Mouse (Mus musculus) Patski (cell line): ENCODE data around the gene Ostc. TPM values are rescaled to one million over a fixed set of nuclear protein-coding genes. Genes with fewer than 3 reads are reported as not detected.

Source experiments
- ATAC-seq: fragments of 100-300 bp; one replicate; pipeline ENCODE4 v1.8.0; 2021
- CTCF ChIA-PET: fragments of 350-600 bp; sonication (Branson Sonifier 250); formaldehyde crosslinking; loops from one replicate; lab custom pipeline; 2022; ENCODE audit warnings: inconsistent platforms; lab: Charles Lee
- POLR2A ChIA-PET: fragments of 350-600 bp; sonication (Branson Sonifier 250); formaldehyde crosslinking; loops from one replicate; lab custom pipeline; 2022; ENCODE audit warnings: antibody characterized with exemption, inconsistent platforms; lab: Charles Lee
- DNase-seq: peaks from one replicate; pipeline ENCODE4 v3.0.0-alpha.2; 2011; ENCODE audit warnings: low read depth, low spot score
- H3K27me3 ChIP-seq: fragments of 371-371 bp; one replicate; pipeline ENCODE4 v1.5.1; 2021
- CTCF ChIP-seq: fragments of 100-300 bp; IDR thresholded peaks from one replicate; pipeline ENCODE4 v1.5.1; 2021
- in situ Hi-C: fragments of 300-500 bp; cut with MboI; formaldehyde crosslinking; loops from 3 replicates; pipeline ENCODE4 v1.11.1; 2018; ENCODE audit warnings: low pct_unique_long_range_greater_than_20kb, mixed read lengths
- polyA plus RNA-seq: library from polyadenylated mRNA; unstranded; gene quantifications from one replicate; pipeline ENCODE4 v1.2.3, GENCODE M21; 2021

Ostc gene
- polyA plus RNA-seq, 1 experiment from 2014 or later = 244 TPM

GRCm38 (mm10) chr3:130729472-130730188 lies 20.4 kb upstream of the Ostc start:
- CTCF ChIA-PET = interaction anchor here (1.0 to 1.8 kb wide), 5 partner anchors 14 to 89 kb away, joined by 3 to 7 read pairs (median 5); no protein-coding TSS in a partner anchor
- peak; percentile 51 for TF ChIP-seq CTCF
- in situ Hi-C loops = no loop called here
- DNase-seq (no peak), ATAC-seq (peak; percentile 54)
- POLR2A ChIA-PET = interaction anchor here (1.3 to 1.4 kb wide), 2 partner anchors 8 to 14 kb away, joined by 4 read pairs; no protein-coding TSS in a partner anchor
- no peaks in the 10 kb centered on the region for H3K27me3 ChIP-seq

DNA sequence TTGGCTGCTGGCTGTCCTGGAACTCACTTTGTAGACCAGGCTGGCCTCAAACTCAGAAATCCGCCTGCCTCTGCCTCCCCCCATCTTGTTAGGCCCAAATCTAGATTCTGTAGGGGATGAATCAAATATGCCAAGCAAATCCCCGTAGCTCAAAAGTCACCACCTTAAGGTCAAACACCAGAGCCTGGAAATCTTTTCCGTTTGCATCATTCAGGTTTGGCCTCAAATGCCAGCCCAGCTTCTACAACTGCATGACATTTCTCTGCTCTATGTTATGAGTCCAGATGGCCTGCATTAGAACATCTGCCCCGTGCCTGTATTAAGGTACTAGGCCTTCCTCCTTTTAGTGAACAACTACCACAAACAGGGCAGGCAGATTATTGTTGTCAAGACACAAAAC lies 18.4 kb upstream of the Ostc start:
- H3K27me3 ChIP-seq = no peaks in the 10 kb centered on the region
- POLR2A ChIA-PET = no interaction called here
- CTCF ChIA-PET = interaction anchor here (1.1 kb wide), 1 partner anchor 14 kb away, joined by 3 read pairs; no protein-coding TSS in a partner anchor
- no peak for TF ChIP-seq CTCF
- ATAC-seq (no peak), DNase-seq (no peak)
- in situ Hi-C loops = no loop called here

DNA sequence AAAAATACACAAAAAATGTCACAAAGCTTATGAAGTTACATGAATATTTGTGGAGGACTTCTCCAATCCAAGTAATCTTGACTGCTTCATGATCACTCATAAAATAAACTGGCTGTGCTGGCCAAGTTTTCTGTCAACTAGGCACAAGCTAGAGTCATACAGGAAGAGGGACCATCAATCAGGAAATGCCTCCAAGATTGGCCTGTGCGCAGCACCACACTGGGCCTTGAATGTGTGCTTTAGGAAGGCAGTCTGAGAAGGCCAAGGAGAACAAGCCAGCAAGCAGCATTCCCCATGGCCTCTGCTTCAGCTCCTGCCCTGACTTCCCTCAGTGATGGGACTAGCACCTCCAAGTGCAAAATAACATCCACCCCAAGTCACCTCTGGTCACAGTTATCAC lies 17.8 kb upstream of the Ostc start:
- ATAC-seq (no peak), DNase-seq (no peak)
- H3K27me3 ChIP-seq = no peaks in the 10 kb centered on the region
- in situ Hi-C loops = no loop called here
- ChIA-PET CTCF (interaction anchor here (1.1 kb wide), 1 partner anchor 14 kb away, joined by 3 read pairs; no protein-coding TSS in a partner anchor), POLR2A (no interaction called here)
- no peak for TF ChIP-seq CTCF

- CTCF ChIA-PET = no interaction called here
- no peaks in the 10 kb centered on the region for H3K27me3 ChIP-seq
- no peak for ATAC-seq
- in situ Hi-C loops = no loop called here
- TF ChIP-seq CTCF = no peak
- POLR2A ChIA-PET = no interaction called here
- no peak for DNase-seq
Measured at GRCm38 (mm10) chr3:130725718-130726117, 16.5 kb upstream of the Ostc start.

DNA sequence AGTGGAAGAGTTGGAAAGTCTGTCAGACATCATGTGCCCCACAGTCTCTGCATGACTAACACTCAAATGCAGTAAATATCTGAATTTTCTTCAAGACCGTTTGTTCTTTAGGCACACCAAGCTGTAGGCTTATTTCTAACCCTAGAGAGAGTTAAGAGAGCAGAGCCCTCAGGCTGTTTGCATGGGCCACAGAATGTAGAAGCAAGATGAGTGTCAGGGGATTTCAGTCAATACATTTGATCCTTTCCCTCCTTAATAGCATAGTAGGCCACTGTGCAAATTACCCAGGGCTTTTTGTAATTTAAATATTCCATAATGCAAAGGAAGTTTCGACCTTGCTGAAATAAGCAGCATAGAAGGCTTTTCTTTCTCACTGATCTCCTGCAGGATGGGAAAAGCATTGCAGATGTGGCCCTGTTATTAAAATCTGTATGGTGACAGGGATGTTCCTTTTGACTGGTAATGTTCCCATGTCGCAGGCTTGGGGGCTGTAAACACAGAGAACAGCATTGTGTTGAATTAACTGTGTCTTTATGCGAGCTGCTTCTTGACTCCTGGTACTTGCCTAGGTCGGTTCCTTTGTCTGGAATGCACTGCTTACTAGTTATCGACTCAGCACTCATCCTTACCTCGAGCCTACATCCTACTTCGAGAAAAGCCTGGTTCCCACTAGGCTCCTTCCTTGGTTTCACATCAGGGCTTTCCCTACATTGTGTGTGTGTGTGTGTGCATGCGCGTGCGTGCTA lies 13.7 kb upstream of the Ostc start:
- ChIA-PET POLR2A (interaction anchor here (0.7 to 1.8 kb wide), 2 partner anchors 7 to 11 kb away, joined by 4 read pairs; partner anchors contain the start of gene Rpl34), CTCF (interaction anchor here (0.9 to 1.4 kb wide), 7 partner anchors 8 to 523 kb away, joined by 3 to 7 read pairs (median 3); partner anchors contain the start of gene Ostc)
- in situ Hi-C loops = no loop called here
- no peak for TF ChIP-seq CTCF
- DNase-seq = no peak
- ATAC-seq = no peak
- no peaks in the 10 kb centered on the region for H3K27me3 ChIP-seq

- ChIA-PET POLR2A (no interaction called here), CTCF (interaction anchor here (1.2 to 1.4 kb wide), 2 partner anchors 16 to 35 kb away, joined by 3 to 4 read pairs; no protein-coding TSS in a partner anchor)
- TF ChIP-seq CTCF = no peak
- in situ Hi-C loops = no loop called here
- H3K27me3 ChIP-seq = no peaks in the 10 kb centered on the region
- DNase-seq = no peak
- no peak for ATAC-seq
Measured at GRCm38 (mm10) chr3:130720225-130720624, 11.0 kb upstream of the Ostc start.

DNA sequence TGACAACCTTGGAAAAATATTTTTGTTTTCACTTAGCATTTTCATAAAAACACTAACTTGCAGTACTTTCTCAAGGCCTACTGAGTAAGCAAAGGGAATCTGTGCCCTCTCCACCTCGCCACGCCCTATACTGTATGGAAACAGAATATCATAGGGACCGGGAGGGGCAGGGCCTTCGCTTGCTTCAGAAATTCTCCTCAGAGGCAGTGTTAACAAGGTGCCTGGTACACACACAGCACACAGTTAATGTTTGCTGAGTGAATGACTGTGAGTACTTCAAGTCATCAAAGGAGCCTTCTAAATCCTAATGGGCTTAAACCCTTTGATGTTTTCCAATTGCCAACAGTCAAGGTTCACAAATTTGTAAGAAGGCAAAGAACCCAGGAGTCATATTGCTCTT lies 9.6 kb upstream of the Ostc start:
- DNase-seq (no peak), ATAC-seq (no peak)
- ChIA-PET CTCF (no interaction called here), POLR2A (no interaction called here)
- H3K27me3 ChIP-seq = no peaks in the 10 kb centered on the region
- TF ChIP-seq CTCF = no peak
- in situ Hi-C loops = no loop called here

DNA sequence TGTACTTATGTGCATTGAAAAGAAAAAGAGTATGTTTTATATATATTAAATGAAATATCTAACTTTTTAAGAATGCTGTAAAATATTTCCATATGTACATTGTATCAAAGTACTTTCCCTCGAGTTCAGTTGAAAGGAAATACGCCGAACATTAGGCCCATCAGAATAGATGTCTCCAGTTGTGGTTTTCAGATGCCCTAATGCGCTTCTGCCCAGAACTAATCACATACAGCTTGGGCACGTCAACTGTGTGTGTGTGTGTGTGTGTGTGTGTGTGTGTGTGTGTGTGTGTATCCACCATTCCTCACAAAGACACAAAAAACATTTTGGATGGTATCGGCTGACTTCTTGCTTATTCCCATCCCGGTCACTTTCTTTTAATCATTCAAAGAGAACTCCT lies 7.3 kb upstream of the Ostc start:
- in situ Hi-C loops = no loop called here
- CTCF ChIA-PET = no interaction called here

GRCm38 (mm10) chr3:130714775-130715568 lies 5.7 kb upstream of the Ostc start:
- ChIA-PET POLR2A (interaction anchor here (0.8 to 1.0 kb wide), 2 partner anchors 15 to 103 kb away, joined by 3 to 4 read pairs; partner anchors contain the start of gene Rpl34), CTCF (interaction anchor here (0.6 to 2.3 kb wide), 11 partner anchors 9 to 535 kb away, joined by 3 to 13 read pairs (median 4); no protein-coding TSS in a partner anchor)
- peak; percentile 95 for TF ChIP-seq CTCF
- ATAC-seq = peak; percentile 63
- no peaks in the 10 kb centered on the region for H3K27me3 ChIP-seq
- DNase-seq = no peak
- in situ Hi-C loops = loop anchor here (5.0 kb wide), 1 partner anchor 532 kb away; no protein-coding TSS in a partner anchor

More for the DNA sequence above, 7.3 kb upstream of the Ostc start:
- TF ChIP-seq CTCF = no peak
- H3K27me3 ChIP-seq = no peaks in the 10 kb centered on the region
- POLR2A ChIA-PET = no interaction called here
- no peak for ATAC-seq
- no peak for DNase-seq

DNA sequence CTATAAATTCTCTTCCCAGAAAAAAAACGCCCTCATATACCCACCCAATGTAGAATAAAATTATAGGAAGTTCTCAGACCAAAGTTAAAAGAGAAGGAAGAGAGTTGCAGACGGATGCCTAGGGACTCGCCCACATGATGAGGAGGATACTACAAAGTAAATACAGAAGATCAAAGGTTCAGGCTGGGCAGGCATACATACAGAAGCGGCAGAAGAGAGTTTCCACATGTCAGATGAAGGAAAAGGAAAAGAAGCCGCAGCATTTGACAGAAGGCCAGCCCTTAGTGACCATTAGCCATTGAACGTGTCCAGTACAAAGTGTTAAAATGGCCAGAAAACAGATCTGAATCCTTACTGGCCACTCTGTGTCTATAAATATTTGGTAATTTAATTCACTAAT lies 3.6 kb upstream of the Ostc start:
- DNase-seq (no peak), ATAC-seq (no peak)
- no peaks in the 10 kb centered on the region for H3K27me3 ChIP-seq
- no peak for TF ChIP-seq CTCF
- CTCF ChIA-PET = interaction anchor here (1.1 to 2.3 kb wide), 3 partner anchors 10 to 532 kb away, joined by 3 to 6 read pairs (median 3); no protein-coding TSS in a partner anchor
- POLR2A ChIA-PET = no interaction called here
- in situ Hi-C loops = loop anchor here (5.0 kb wide), 1 partner anchor 534 kb away; no protein-coding TSS in a partner anchor
